Mouse (Mus musculus): Measurements from ENCODE around the gene Gal3st1. TPM values are rescaled to one million over a fixed set of nuclear protein-coding genes. Genes with fewer than 3 reads are reported as not detected.
"Not testable (repeated sequence)": the region's sequence is repeated elsewhere in the genome, so short reads cannot be mapped to it uniquely, and the experiment has no call there.

Gal3st1 gene
- 1.4 and 1.5 TPM in 2 replicates for polyA plus RNA-seq (2014; fragmentation: Nextera tagmentation; extraction: Ambion mirVana)

- DNase-seq (ENCODE audit: low spot score) (peak; percentile 43), ATAC-seq (ENCODE audit: low FRiP score) (peak; percentile 66)
- H3K4me3 ChIP-seq (ENCODE audit: low read depth, low read length), result peak within 1 kb of the TSS; percentile 32
- peak within 1 kb of the TSS; percentile 67 for H3K4me2 ChIP-seq (replicated peaks; ENCODE audit: low read depth, low read length)
- H3K36me3 ChIP-seq (ENCODE audit: control insufficient read depth, insufficient read depth, low read length), result no peaks in the 10 kb centered on the region
- H3K27me3 ChIP-seq (ENCODE audit: control insufficient read depth, insufficient read depth, low read length), result 0 out of 2 replicates have a peak, but pooled peaks cover 2% of the 10 kb centered on the region
- under 1% methylated on average over 26 of the region's 37 CpGs for WGBS
- H3K9me3 ChIP-seq (ENCODE audit: control insufficient read depth, low read length), result no peaks in the 10 kb centered on the region
- no peak within 1 kb of the TSS for H3K27ac ChIP-seq (ENCODE audit: low read depth, low read length)
- peak within 1 kb of the TSS; percentile 59 for H3K9ac ChIP-seq (ENCODE audit: low read depth, low read length)
- 0 out of 2 replicates have a peak, but pooled peaks cover 2% of the 10 kb centered on the region for H3K4me1 ChIP-seq (replicated peaks; ENCODE audit: control insufficient read depth, insufficient read depth, low read length)
Observed at GRCm38 (mm10) chr11:3983291-3983862, at the start of gene Gal3st1. Gene Gal3st1, plus strand, starts transcription at chr11:3983636.

- DNase-seq (ENCODE audit: low spot score) (no peak), ATAC-seq (ENCODE audit: low FRiP score) (no peak)
- Histone ChIP-seq H3K27me3 (ENCODE audit: control insufficient read depth, insufficient read depth, low read length) (no peaks in the 10 kb centered on the region), H3K4me2 (replicated peaks; ENCODE audit: low read depth, low read length) (no peak overlapping the region), H3K27ac (ENCODE audit: low read depth, low read length) (no peak overlapping the region), H3K4me3 (ENCODE audit: low read depth, low read length) (no peak overlapping the region), H3K9me3 (ENCODE audit: control insufficient read depth, low read length) (no peaks in the 10 kb centered on the region), H3K4me1 (replicated peaks; ENCODE audit: control insufficient read depth, insufficient read depth, low read length) (peaks cover 2% of the 10 kb centered on the region; the same call in 1 of the 2 replicates), H3K36me3 (ENCODE audit: control insufficient read depth, insufficient read depth, low read length) (no peaks in the 10 kb centered on the region), H3K9ac (ENCODE audit: low read depth, low read length) (no peak overlapping the region)
- 76% methylated on average over 9 of the region's 9 CpGs for WGBS
Observed at GRCm38 (mm10) chr11:3933756-3934285, 49.6 kb upstream of the Gal3st1 start.

- DNase-seq (ENCODE audit: low spot score) (no peak), ATAC-seq (ENCODE audit: low FRiP score) (no peak)
- no peak overlapping the region for H3K4me3 ChIP-seq (ENCODE audit: low read depth, low read length)
- H3K36me3 ChIP-seq (ENCODE audit: control insufficient read depth, insufficient read depth, low read length), result no peaks in the 10 kb centered on the region
- H3K27me3 ChIP-seq (ENCODE audit: control insufficient read depth, insufficient read depth, low read length), result no peaks in the 10 kb centered on the region
- no peak overlapping the region for H3K27ac ChIP-seq (ENCODE audit: low read depth, low read length)
- peaks cover 2% of the 10 kb centered on the region; the same call in 1 of the 2 replicates for H3K4me1 ChIP-seq (replicated peaks; ENCODE audit: control insufficient read depth, insufficient read depth, low read length)
- H3K9me3 ChIP-seq (ENCODE audit: control insufficient read depth, low read length), result no peaks in the 10 kb centered on the region
- H3K4me2 ChIP-seq (replicated peaks; ENCODE audit: low read depth, low read length), result no peak overlapping the region
- 74% methylated on average over 4 of the region's 4 CpGs for WGBS
- H3K9ac ChIP-seq (ENCODE audit: low read depth, low read length), result no peak overlapping the region
Observed at GRCm38 (mm10) chr11:3935135-3935534, 48.3 kb upstream of the Gal3st1 start.

- no peak for DNase-seq (ENCODE audit: low spot score)
- no peak overlapping the region for H3K27ac ChIP-seq (ENCODE audit: low read depth, low read length)
- H3K4me2 ChIP-seq (replicated peaks; ENCODE audit: low read depth, low read length), result no peak overlapping the region
- H3K9me3 ChIP-seq (ENCODE audit: control insufficient read depth, low read length), result no peaks in the 10 kb centered on the region
- peaks cover under 1% of the 10 kb centered on the region; the same call in 1 of the 2 replicates for H3K4me1 ChIP-seq (replicated peaks; ENCODE audit: control insufficient read depth, insufficient read depth, low read length)
- H3K4me3 ChIP-seq (ENCODE audit: low read depth, low read length), result no peak overlapping the region
- H3K9ac ChIP-seq (ENCODE audit: low read depth, low read length), result no peak overlapping the region
- 94% methylated on average over 3 of the region's 3 CpGs for WGBS
- H3K27me3 ChIP-seq (ENCODE audit: control insufficient read depth, insufficient read depth, low read length), result no peaks in the 10 kb centered on the region
- no peaks in the 10 kb centered on the region for H3K36me3 ChIP-seq (ENCODE audit: control insufficient read depth, insufficient read depth, low read length)
- ATAC-seq (ENCODE audit: low FRiP score), result no peak
Observed at GRCm38 (mm10) chr11:3936318-3936717, 47.1 kb upstream of the Gal3st1 start.

- H3K4me1 ChIP-seq (replicated peaks; ENCODE audit: control insufficient read depth, insufficient read depth, low read length), result no peaks in the 10 kb centered on the region
- H3K4me3 ChIP-seq (ENCODE audit: low read depth, low read length), result no peak overlapping the region
- no peak overlapping the region for H3K27ac ChIP-seq (ENCODE audit: low read depth, low read length)
- DNase-seq (ENCODE audit: low spot score) (no peak), ATAC-seq (ENCODE audit: low FRiP score) (no peak)
- H3K9me3 ChIP-seq (ENCODE audit: control insufficient read depth, low read length), result no peaks in the 10 kb centered on the region
- 75% methylated on average over 13 of the region's 13 CpGs for WGBS
- no peak overlapping the region for H3K4me2 ChIP-seq (replicated peaks; ENCODE audit: low read depth, low read length)
- no peaks in the 10 kb centered on the region for H3K36me3 ChIP-seq (ENCODE audit: control insufficient read depth, insufficient read depth, low read length)
- no peak overlapping the region for H3K9ac ChIP-seq (ENCODE audit: low read depth, low read length)
- no peaks in the 10 kb centered on the region for H3K27me3 ChIP-seq (ENCODE audit: control insufficient read depth, insufficient read depth, low read length)
Observed at GRCm38 (mm10) chr11:3937321-3937874, 46.0 kb upstream of the Gal3st1 start.

- no peak overlapping the region for H3K4me3 ChIP-seq (ENCODE audit: low read depth, low read length)
- no peaks in the 10 kb centered on the region for H3K27me3 ChIP-seq (ENCODE audit: control insufficient read depth, insufficient read depth, low read length)
- H3K36me3 ChIP-seq (ENCODE audit: control insufficient read depth, insufficient read depth, low read length), result no peaks in the 10 kb centered on the region
- H3K4me2 ChIP-seq (replicated peaks; ENCODE audit: low read depth, low read length), result no peak overlapping the region
- DNase-seq (ENCODE audit: low spot score), result no peak
- no peak overlapping the region for H3K9ac ChIP-seq (ENCODE audit: low read depth, low read length)
- H3K9me3 ChIP-seq (ENCODE audit: control insufficient read depth, low read length), result no peaks in the 10 kb centered on the region
- H3K27ac ChIP-seq (ENCODE audit: low read depth, low read length), result no peak overlapping the region
- WGBS, result 95% methylated on average over 7 of the region's 7 CpGs
- no peaks in the 10 kb centered on the region for H3K4me1 ChIP-seq (replicated peaks; ENCODE audit: control insufficient read depth, insufficient read depth, low read length)
- ATAC-seq (ENCODE audit: low FRiP score), result no peak
Observed at GRCm38 (mm10) chr11:3941371-3941770, 42.1 kb upstream of the Gal3st1 start.

- Histone ChIP-seq H3K4me3 (ENCODE audit: low read depth, low read length) (no peak overlapping the region), H3K27me3 (ENCODE audit: control insufficient read depth, insufficient read depth, low read length) (no peaks in the 10 kb centered on the region), H3K4me2 (replicated peaks; ENCODE audit: low read depth, low read length) (no peak overlapping the region), H3K9ac (ENCODE audit: low read depth, low read length) (no peak overlapping the region), H3K4me1 (replicated peaks; ENCODE audit: control insufficient read depth, insufficient read depth, low read length) (no peaks in the 10 kb centered on the region), H3K27ac (ENCODE audit: low read depth, low read length) (no peak overlapping the region), H3K9me3 (ENCODE audit: control insufficient read depth, low read length) (no peaks in the 10 kb centered on the region), H3K36me3 (ENCODE audit: control insufficient read depth, insufficient read depth, low read length) (no peaks in the 10 kb centered on the region)
- DNase-seq (ENCODE audit: low spot score), result no peak
- WGBS, result 5% methylated on average over 1 of the region's 1 CpGs
- ATAC-seq (ENCODE audit: low FRiP score), result no peak
Observed at GRCm38 (mm10) chr11:3946386-3946785, 37.0 kb upstream of the Gal3st1 start.

- not testable (repeated sequence) for H3K4me2 ChIP-seq (replicated peaks; ENCODE audit: low read depth, low read length); H3K27ac ChIP-seq (ENCODE audit: low read depth, low read length); H3K36me3 ChIP-seq (ENCODE audit: control insufficient read depth, insufficient read depth, low read length); H3K9ac ChIP-seq (ENCODE audit: low read depth, low read length); H3K4me3 ChIP-seq (ENCODE audit: low read depth, low read length); H3K4me1 ChIP-seq (replicated peaks; ENCODE audit: control insufficient read depth, insufficient read depth, low read length); DNase-seq (ENCODE audit: low spot score); H3K27me3 ChIP-seq (ENCODE audit: control insufficient read depth, insufficient read depth, low read length); H3K9me3 ChIP-seq (ENCODE audit: control insufficient read depth, low read length); ATAC-seq (ENCODE audit: low FRiP score)
- WGBS, result 77% methylated on average over 5 of the region's 5 CpGs
Observed at GRCm38 (mm10) chr11:3954876-3955275, 28.6 kb upstream of the Gal3st1 start.

- not testable (repeated sequence) for H3K9ac ChIP-seq (ENCODE audit: low read depth, low read length); H3K9me3 ChIP-seq (ENCODE audit: control insufficient read depth, low read length); H3K27ac ChIP-seq (ENCODE audit: low read depth, low read length); H3K36me3 ChIP-seq (ENCODE audit: control insufficient read depth, insufficient read depth, low read length); H3K4me3 ChIP-seq (ENCODE audit: low read depth, low read length); DNase-seq (ENCODE audit: low spot score); H3K4me2 ChIP-seq (replicated peaks; ENCODE audit: low read depth, low read length); H3K27me3 ChIP-seq (ENCODE audit: control insufficient read depth, insufficient read depth, low read length); ATAC-seq (ENCODE audit: low FRiP score); H3K4me1 ChIP-seq (replicated peaks; ENCODE audit: control insufficient read depth, insufficient read depth, low read length)
- 78% methylated on average over 4 of the region's 4 CpGs for WGBS
Observed at GRCm38 (mm10) chr11:3955371-3955770, 28.1 kb upstream of the Gal3st1 start.

Data from hindbrain, embryonic 11.5 days (tissue).